Mouse (Mus musculus): ENCODE measurements around the gene Abca13.

- TF ChIP-seq POLR2A (IDR thresholded peaks at IDR 0.05; ENCODE audit: borderline replicate concordance, extremely low read depth, insufficient read depth, insufficient read length, poor library complexity, severe bottlenecking) (no peak), CTCF (IDR thresholded peaks at IDR 0.05; ENCODE audit: borderline replicate concordance, extremely low read depth, insufficient read depth, insufficient read length) (no peak)
These were observed 249.4 kb downstream of the Abca13 start for GRCm38 (mm10) chr11:9441192-9441591.

All from brain, embryonic 14.5 days (tissue).